Mouse (Mus musculus) liver, adult (tissue): ENCODE measurements around the gene Tmem35b.

Source experiments
- GATA4 ChIP-seq: IDR thresholded peaks from 2 replicates; pipeline ENCODE4 v1.6.1; 2014; ENCODE audit warnings: mild to moderate bottlenecking, low read length; ENCODE audit not compliant: insufficient replicate concordance

The Tmem35b gene

GRCm38 (mm10) chr4:127153345-127153744 is 29.9 kb downstream of the Tmem35b start:
- TF ChIP-seq GATA4 = no peak

DNA sequence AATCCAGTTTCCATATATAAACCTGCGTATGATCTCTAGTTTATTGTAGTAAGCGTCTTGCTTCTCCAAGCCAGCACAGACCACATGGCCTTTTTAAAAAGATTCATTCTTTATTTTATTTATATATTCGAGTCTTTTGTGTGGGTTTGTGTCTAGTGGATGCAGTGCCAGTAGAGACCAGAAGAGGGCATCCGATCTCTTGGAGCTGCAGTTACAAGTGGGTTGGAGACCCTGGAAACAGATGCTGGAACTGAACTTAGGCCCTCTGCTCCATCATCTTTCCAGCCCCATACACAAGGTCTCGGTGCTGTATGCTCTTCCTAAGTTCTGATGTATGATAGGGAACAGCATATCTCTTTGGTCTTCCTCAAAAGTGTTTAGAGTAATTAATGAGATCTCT is 32.3 kb downstream of the Tmem35b start:
- TF ChIP-seq GATA4 = no peak

GRCm38 (mm10) chr4:127157746-127158145 is 34.3 kb downstream of the Tmem35b start:
- no peak for TF ChIP-seq GATA4

GRCm38 (mm10) chr4:127163926-127164325 is 40.4 kb downstream of the Tmem35b start:
- no peak for TF ChIP-seq GATA4

GRCm38 (mm10) chr4:127167096-127167495 is 43.6 kb downstream of the Tmem35b start:
- no peak for TF ChIP-seq GATA4

- TF ChIP-seq GATA4 = no peak
These were observed 44.2 kb downstream of the Tmem35b start for GRCm38 (mm10) chr4:127167731-127168130.

DNA sequence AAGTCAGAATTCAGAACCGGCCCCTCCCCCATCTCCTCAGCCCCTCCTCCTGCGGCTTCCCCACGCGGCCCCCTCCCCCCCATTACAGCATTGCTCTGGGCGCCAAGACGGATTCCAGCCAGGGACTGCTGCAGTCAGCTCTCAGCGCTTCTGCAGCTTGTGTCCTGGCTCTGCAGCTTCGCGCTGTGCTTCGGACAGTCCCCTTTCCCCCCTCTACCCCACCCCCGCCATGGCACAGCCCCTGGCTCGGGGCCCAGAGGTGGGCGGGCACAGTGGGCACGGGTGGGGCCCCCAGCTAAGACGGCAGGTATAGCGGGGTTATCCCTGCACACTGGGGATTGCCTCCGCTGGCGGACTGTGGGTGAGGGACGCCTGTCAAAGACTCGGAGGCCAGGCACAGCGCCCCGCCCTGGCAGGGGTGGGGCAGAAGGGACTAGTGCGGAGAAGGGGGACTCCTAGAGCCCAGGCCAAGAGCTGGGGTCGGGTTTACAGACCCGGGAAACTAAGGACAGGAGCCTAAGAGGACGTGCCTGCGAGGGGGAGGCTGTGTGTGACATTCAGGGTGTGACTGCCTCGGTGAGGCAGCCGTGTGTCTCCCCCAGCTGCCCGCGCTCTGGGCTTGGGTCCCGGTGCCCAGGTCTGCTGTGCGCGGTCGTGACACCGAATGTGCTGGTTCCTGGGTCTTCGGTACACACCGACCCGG is 44.9 kb downstream of the Tmem35b start:
- no peak for TF ChIP-seq GATA4

GRCm38 (mm10) chr4:127168914-127169345 is 45.4 kb downstream of the Tmem35b start, which contains the start of gene Dlgap3:
TSS of gene Dlgap3 (plus strand) at chr4:127169204.
- no peak for TF ChIP-seq GATA4

- no peak for TF ChIP-seq GATA4
These were observed 46.1 kb downstream of the Tmem35b start for GRCm38 (mm10) chr4:127169346-127170221.

DNA sequence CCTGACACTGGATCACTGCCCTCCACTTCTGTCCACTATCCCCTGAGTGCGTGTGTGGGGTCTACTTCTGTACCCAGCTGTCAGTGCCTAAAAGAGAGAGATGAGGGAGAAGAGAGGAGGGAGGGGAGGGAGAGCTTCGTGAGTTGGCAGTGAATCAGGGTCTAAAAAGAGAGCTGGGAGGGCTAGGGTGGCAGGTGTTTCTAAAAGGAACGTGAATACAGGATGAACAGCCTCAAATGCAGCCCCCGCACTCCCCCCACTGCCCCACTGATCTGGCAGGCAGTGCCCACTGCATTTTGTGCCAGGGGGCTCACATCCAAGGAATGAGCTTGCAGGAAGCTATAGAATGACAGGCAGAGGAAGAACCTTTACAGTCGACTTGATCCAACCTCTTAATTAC is 47.4 kb downstream of the Tmem35b start:
- no peak for TF ChIP-seq GATA4

DNA sequence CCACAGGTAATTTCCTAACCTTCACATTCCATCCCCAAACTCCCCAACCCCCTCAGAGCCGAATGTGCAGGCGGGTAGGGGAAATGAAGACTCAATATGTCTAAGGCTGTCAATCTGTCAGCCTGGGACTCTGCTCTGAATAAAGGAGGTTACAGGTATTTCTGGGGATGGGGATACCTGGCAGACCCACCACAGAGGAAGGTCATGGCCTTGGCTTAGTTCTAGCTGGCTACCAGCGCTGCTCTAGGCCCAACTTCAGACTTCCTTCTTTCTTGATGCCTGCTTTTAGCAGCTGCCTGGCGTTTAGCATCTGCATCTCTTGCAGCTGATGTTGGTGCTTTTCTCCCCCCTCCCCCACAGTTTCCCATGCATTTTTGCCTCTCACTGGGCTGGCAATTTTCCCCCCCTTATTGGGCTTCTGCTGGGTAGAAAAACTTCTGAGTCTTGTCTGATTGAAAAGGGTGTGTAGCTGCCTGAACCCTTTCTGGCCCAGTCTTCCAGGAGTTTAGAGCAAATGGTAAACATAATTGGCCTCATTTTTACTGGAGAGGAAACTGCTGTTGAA is 47.9 kb downstream of the Tmem35b start:
- no peak for TF ChIP-seq GATA4

DNA sequence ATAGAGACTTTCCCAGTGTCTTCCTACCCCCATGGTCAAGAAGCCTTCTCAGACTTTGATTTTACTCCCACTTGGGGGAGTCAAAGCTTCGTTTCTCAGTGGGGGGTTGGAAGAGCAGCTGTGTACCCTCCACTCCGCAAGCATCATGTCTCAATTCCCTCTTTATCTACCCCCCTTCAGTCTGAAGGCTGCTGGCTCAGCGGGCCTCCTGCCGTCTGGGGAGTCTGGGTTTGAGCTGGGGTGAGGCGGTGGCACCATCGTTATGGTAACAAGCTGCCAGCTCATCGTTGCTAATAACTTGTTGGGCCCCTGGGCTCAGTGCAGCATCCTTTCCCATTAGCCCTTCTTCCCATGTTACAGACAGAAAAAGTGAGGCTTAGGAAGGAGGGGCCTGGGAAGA is 48.6 kb downstream of the Tmem35b start:
- no peak for TF ChIP-seq GATA4

- no peak for TF ChIP-seq GATA4
These were observed 49.1 kb downstream of the Tmem35b start for GRCm38 (mm10) chr4:127172614-127173013.

- TF ChIP-seq GATA4 = no peak
These were observed 50.0 kb downstream of the Tmem35b start for GRCm38 (mm10) chr4:127173461-127173860.

- TF ChIP-seq GATA4 = no peak
These were observed 50.8 kb downstream of the Tmem35b start for GRCm38 (mm10) chr4:127174075-127174899.
